Mouse (Mus musculus): ENCODE results near the gene Csrp3. TPM values are rescaled to one million over a fixed set of nuclear protein-coding genes. Genes with fewer than 3 reads are reported as not detected.

Gene Csrp3
- total and polyA plus RNA-seq, 3 experiments = 0.17 to 0.81 TPM; not detected in 1

- H3K27ac ChIP-seq (ENCODE audit: control insufficient read depth, low read depth, low read length) = no peak overlapping the region
- no peaks in the 10 kb centered on the region for H3K79me2 ChIP-seq (ENCODE audit: control insufficient read depth, insufficient read depth, low read length, poor library complexity)
- no peak for DNase-seq (ENCODE audit: low read depth, low spot score)
- H3K9me3 ChIP-seq (replicated peaks; ENCODE audit: insufficient read depth, low read length) = no peaks in the 10 kb centered on the region
- H3K9ac ChIP-seq (ENCODE audit: control insufficient read depth, low read depth, low read length, poor library complexity, severe bottlenecking) = no peak overlapping the region
- H3K4me1 ChIP-seq (ENCODE audit: control insufficient read depth in 1 of 2, insufficient read depth in 2 of 2, low read length in 2 of 2) = 0 out of 4 replicates have a peak, but pooled peaks cover 0 to 2% of the 10 kb centered on the region in 2 experiments
- H3K36me3 ChIP-seq (ENCODE audit: control insufficient read depth in 1 of 2, insufficient read depth in 2 of 2, low read length in 2 of 2) = no peaks in the 10 kb centered on the region
- H3K27me3 ChIP-seq (ENCODE audit: control insufficient read depth in 1 of 2, insufficient read depth in 2 of 2, low read length in 2 of 2) = peaks cover 0 to 1% of the 10 kb centered on the region in 2 experiments; a peak in 2 of 4 replicates
- TF ChIP-seq POLR2A (IDR thresholded peaks at IDR 0.05; ENCODE audit: control insufficient read depth in 1 of 2, insufficient read depth in 1 of 2, low read depth in 1 of 2, low read length in 2 of 2, poor library complexity in 1 of 2) (no peak), ETS1 (IDR thresholded peaks at IDR 0.05; ENCODE audit: low read depth, low read length) (no peak), ZKSCAN1 (IDR thresholded peaks at IDR 0.05; ENCODE audit: low read depth, low read length) (no peak), GABPA (IDR thresholded peaks at IDR 0.05; ENCODE audit: low read depth, low read length) (no peak), JUND (IDR thresholded peaks at IDR 0.05; ENCODE audit: low read depth, low read length) (no peak), ELF1 (IDR thresholded peaks at IDR 0.05; ENCODE audit: low read depth, low read length) (no peak), CHD1 (IDR thresholded peaks at IDR 0.05; ENCODE audit: low read depth, low read length) (no peak), RCOR1 (IDR thresholded peaks at IDR 0.05; ENCODE audit: low read depth, low read length) (no peak), TBP (IDR thresholded peaks at IDR 0.05; ENCODE audit: low read depth, low read length) (no peak), GATA1 (IDR thresholded peaks at IDR 0.05; ENCODE audit: low read depth, low read length) (no peak)
- no peak overlapping the region for H3K4me3 ChIP-seq (ENCODE audit: control insufficient read depth in 1 of 2, insufficient read depth in 1 of 2, low read depth in 2 of 2, low read length in 2 of 2)
These were observed 5.5 kb downstream of the Csrp3 start for GRCm38 (mm10) chr7:48842353-48842752.

- no peaks in the 10 kb centered on the region for H3K79me2 ChIP-seq (ENCODE audit: control insufficient read depth, insufficient read depth, low read length, poor library complexity)
- no peak overlapping the region for H3K27ac ChIP-seq (ENCODE audit: control insufficient read depth, low read depth, low read length)
- DNase-seq (ENCODE audit: low read depth, low spot score) = no peak
- no peak for TF ChIP-seq SIN3A (IDR thresholded peaks at IDR 0.05; ENCODE audit: low read length)
- TF ChIP-seq CHD2 (IDR thresholded peaks at IDR 0.05; ENCODE audit: low read length) = no peak
- TF ChIP-seq MYB (IDR thresholded peaks at IDR 0.05; ENCODE audit: low read depth, low read length) = no peak
- no peak for TF ChIP-seq POLR2A (IDR thresholded peaks at IDR 0.05; ENCODE audit: control insufficient read depth in 1 of 2, insufficient read depth in 1 of 2, low read depth in 1 of 2, low read length in 2 of 2, poor library complexity in 1 of 2)
- TF ChIP-seq CTCF (IDR thresholded peaks at IDR 0.05 in 2 of 3, conservative IDR thresholded peaks at IDR 0.05 in 1 of 3; ENCODE audit: control insufficient read depth in 1 of 3, insufficient read depth in 1 of 3, low read depth in 2 of 3, low read length in 3 of 3, poor library complexity in 1 of 3, severe bottlenecking in 1 of 3) = no peak
- no peak for TF ChIP-seq TCF12 (IDR thresholded peaks at IDR 0.05; ENCODE audit: low read depth, low read length)
- TF ChIP-seq ELF1 (IDR thresholded peaks at IDR 0.05; ENCODE audit: low read depth, low read length) = no peak
- no peak for TF ChIP-seq MYC (IDR thresholded peaks at IDR 0.05; ENCODE audit: low read depth, low read length)
- peaks cover 0 to 1% of the 10 kb centered on the region in 2 experiments; a peak in 2 of 4 replicates for H3K27me3 ChIP-seq (ENCODE audit: control insufficient read depth in 1 of 2, insufficient read depth in 2 of 2, low read length in 2 of 2)
- H3K9me3 ChIP-seq (replicated peaks; ENCODE audit: insufficient read depth, low read length) = no peaks in the 10 kb centered on the region
- H3K9ac ChIP-seq (ENCODE audit: control insufficient read depth, low read depth, low read length, poor library complexity, severe bottlenecking) = no peak overlapping the region
- no peak overlapping the region for H3K4me3 ChIP-seq (ENCODE audit: control insufficient read depth in 1 of 2, insufficient read depth in 1 of 2, low read depth in 2 of 2, low read length in 2 of 2)
- no peaks in the 10 kb centered on the region for H3K36me3 ChIP-seq (ENCODE audit: control insufficient read depth in 1 of 2, insufficient read depth in 2 of 2, low read length in 2 of 2)
- peaks cover 0 to 5% of the 10 kb centered on the region in 2 experiments; a peak in 1 of 4 replicates for H3K4me1 ChIP-seq (ENCODE audit: control insufficient read depth in 1 of 2, insufficient read depth in 2 of 2, low read length in 2 of 2)
These were observed 6.3 kb downstream of the Csrp3 start for GRCm38 (mm10) chr7:48841538-48841937.
